Mouse (Mus musculus) heart, postnatal 0 days (tissue): ENCODE data around the gene Srrm1.

Experiments used
- CTCF ChIP-seq: IDR thresholded peaks from 2 replicates; pipeline ENCODE4 v1.5.1; 2016; ENCODE audit warnings: antibody characterized with exemption, control low read depth, low read depth
- EP300 ChIP-seq: IDR thresholded peaks from 2 replicates; pipeline ENCODE4 v1.6.1; 2016; ENCODE audit warnings: antibody characterized with exemption, low read depth

GRCm38 (mm10) chr4:135377241-135377640 is 24.1 kb upstream of the Srrm1 start:
- TF ChIP-seq EP300 (no peak), CTCF (no peak)
